Mouse (Mus musculus) kidney, embryonic 14.5 days (tissue): ENCODE data around the gene Gm20604. TPM values are rescaled to one million over a fixed set of nuclear protein-coding genes. Genes with fewer than 3 reads are reported as not detected.
A peak's percentile ranks its signal among the peaks of the same experiment; 100 is the strongest.

Experiments
- ATAC-seq: fragments of 200-750 bp; cut with Nextera tagmentation; 2 replicates; pipeline ENCODE4 v1.8.0; 2017; ENCODE audit warnings: moderate number of reproducible peaks, mild to moderate bottlenecking, moderate TSS enrichment, moderate library complexity; ENCODE audit not compliant: low FRiP score, low TSS enrichment
- H3K27ac ChIP-seq: fragments of 300-500 bp; sonication (generic); 2 replicates; pipeline ENCODE4 v1.5.1; 2014; ENCODE audit warnings: low read depth, mild to moderate bottlenecking, low read length, moderate library complexity, mixed read lengths
- H3K27me3 ChIP-seq: fragments of 300-500 bp; sonication (generic); 2 replicates; pipeline ENCODE4 v1.6.1; 2014; ENCODE audit warnings: mild to moderate bottlenecking, low read length; ENCODE audit not compliant: control insufficient read depth, insufficient read depth
- H3K36me3 ChIP-seq: fragments of 300-500 bp; sonication (generic); 2 replicates; pipeline ENCODE4 v1.6.1; 2014; ENCODE audit warnings: low read length, mixed read lengths; ENCODE audit not compliant: control insufficient read depth, insufficient read depth
- H3K4me1 ChIP-seq: fragments of 300-500 bp; sonication (generic); 2 replicates; pipeline ENCODE4 v1.6.1; 2014; ENCODE audit warnings: low read length, mixed read lengths; ENCODE audit not compliant: control insufficient read depth, insufficient read depth
- H3K4me2 ChIP-seq: fragments of 300-500 bp; sonication (generic); replicated peaks from 2 replicates; pipeline ENCODE4 v1.6.1; 2014; ENCODE audit warnings: low read depth, mild to moderate bottlenecking, low read length
- H3K4me3 ChIP-seq: fragments of 300-500 bp; sonication (generic); 2 replicates; pipeline ENCODE4 v1.5.1; 2014; ENCODE audit warnings: mild to moderate bottlenecking, low read length
- H3K9ac ChIP-seq: fragments of 300-500 bp; sonication (generic); 2 replicates; pipeline ENCODE4 v1.6.1; 2014; ENCODE audit warnings: low read depth, mild to moderate bottlenecking, low read length, moderate library complexity
- H3K9me3 ChIP-seq: fragments of 300-500 bp; sonication (generic); 2 replicates; pipeline ENCODE4 v1.6.1; 2016; ENCODE audit warnings: low read length; ENCODE audit not compliant: control insufficient read depth
- WGBS: fragments of 180-500 bp; shearing (Covaris S2); extraction: QIAGEN DNeasy Blood & Tissue Kit; methylation state at CpG from one replicate; pipeline ENCODE4 v1.1.7; 2014; 5-methylcytosine and 5-hydroxymethylcytosine counted together
- polyA plus RNA-seq: library from polyadenylated mRNA; unstranded; fragments of >200 nt; fragmentation: Nextera tagmentation; extraction: Ambion mirVana; gene quantifications from 2 replicates; pipeline ENCODE4 v1.2.1, GENCODE M21; 2014

The Gm20604 gene
- polyA plus RNA-seq, 1 experiment from 2014 or later, result 25.8 TPM

DNA sequence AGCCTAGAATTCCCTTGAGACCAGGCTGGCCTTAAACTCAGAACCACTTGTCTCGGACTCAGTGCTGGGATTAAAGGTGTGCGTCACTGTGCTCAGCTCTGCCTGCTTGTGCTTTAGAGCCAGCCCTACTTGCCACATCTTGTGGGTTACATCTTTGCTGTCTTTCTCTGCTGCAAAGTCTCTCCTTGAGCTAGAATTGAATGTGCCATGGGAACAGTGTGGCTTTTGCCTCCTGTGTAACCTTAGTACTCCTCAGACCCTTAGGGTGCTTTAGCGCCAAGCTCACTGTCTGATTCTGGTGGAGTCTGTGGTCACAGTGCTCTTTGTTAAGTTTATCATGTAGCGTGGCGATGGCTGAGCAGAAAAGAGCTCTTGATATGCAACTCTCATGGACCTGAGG, 14.2 kb upstream of the Gm20604 start:
- Histone ChIP-seq H3K4me2 (no peak overlapping the region), H3K27me3 (no peaks in the 10 kb centered on the region), H3K27ac (no peak overlapping the region), H3K4me3 (no peak overlapping the region), H3K36me3 (peaks cover 89% of the 10 kb centered on the region), H3K4me1 (no peaks in the 10 kb centered on the region), H3K9ac (no peak overlapping the region), H3K9me3 (no peaks in the 10 kb centered on the region; the same call in 1 of the 2 replicates)
- 97% methylated on average over 5 of the region's 5 CpGs for WGBS
- ATAC-seq, result no peak

DNA sequence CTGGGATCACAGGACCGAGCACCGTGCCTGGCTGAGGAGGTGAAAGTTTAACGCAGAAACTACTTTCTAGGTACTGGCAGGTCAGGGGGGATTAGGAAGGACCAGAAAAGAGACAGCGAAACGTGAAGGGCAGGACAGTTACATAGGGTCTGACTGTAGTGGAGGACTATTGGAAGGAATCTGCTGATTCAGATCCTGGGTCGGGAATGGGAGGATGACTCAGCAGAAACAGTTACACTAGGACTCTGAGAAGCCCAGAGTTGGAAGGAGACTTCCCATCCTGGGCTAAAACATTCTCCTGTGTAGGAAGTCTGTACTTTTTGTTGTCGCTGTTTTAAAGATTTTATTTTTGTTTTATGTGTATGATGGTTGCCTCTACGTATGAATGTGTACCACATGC, 13.1 kb upstream of the Gm20604 start:
- Histone ChIP-seq H3K9me3 (no peaks in the 10 kb centered on the region; the same call in 1 of the 2 replicates), H3K36me3 (peaks cover 91% of the 10 kb centered on the region), H3K27me3 (no peaks in the 10 kb centered on the region), H3K9ac (no peak overlapping the region), H3K4me1 (no peaks in the 10 kb centered on the region), H3K4me3 (no peak overlapping the region), H3K27ac (no peak overlapping the region), H3K4me2 (no peak overlapping the region)
- WGBS, result 96% methylated on average over 8 of the region's 8 CpGs
- ATAC-seq, result no peak

DNA sequence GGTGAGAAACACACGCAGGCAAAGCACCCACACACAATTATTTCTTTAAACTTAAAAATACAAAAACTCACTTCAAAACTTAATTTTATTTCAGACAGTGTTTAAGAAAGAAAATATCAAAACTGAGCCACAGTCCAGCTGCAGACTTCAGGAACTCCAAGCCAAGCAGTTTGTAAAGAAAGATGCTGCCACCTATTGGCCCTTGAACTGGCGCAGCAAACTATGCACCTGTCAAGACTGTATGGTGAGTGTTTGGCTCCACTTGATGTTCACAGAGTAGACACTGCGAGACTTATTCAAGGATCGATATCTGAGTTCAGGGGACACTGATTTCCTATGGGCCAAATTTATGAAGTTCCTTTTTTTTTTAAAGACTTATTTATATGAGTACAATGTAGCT, 10.5 kb upstream of the Gm20604 start:
- H3K9me3 ChIP-seq, result no peaks in the 10 kb centered on the region; the same call in 1 of the 2 replicates
- H3K27ac ChIP-seq, result no peak overlapping the region
- no peak for ATAC-seq
- WGBS, result 96% methylated on average over 4 of the region's 4 CpGs
- no peak overlapping the region for H3K4me2 ChIP-seq
- no peaks in the 10 kb centered on the region for H3K27me3 ChIP-seq
- H3K4me1 ChIP-seq, result no peaks in the 10 kb centered on the region
- peaks cover 86% of the 10 kb centered on the region for H3K36me3 ChIP-seq
- no peak overlapping the region for H3K4me3 ChIP-seq
- no peak overlapping the region for H3K9ac ChIP-seq

GRCm38 (mm10) chr12:102763696-102764095, 5.2 kb upstream of the Gm20604 start:
- Histone ChIP-seq H3K27ac (no peak overlapping the region), H3K9ac (no peak overlapping the region), H3K4me2 (no peak overlapping the region), H3K27me3 (no peaks in the 10 kb centered on the region), H3K4me1 (peaks cover 14% of the 10 kb centered on the region), H3K36me3 (peaks cover 53% of the 10 kb centered on the region), H3K9me3 (no peaks in the 10 kb centered on the region), H3K4me3 (no peak overlapping the region)
- ATAC-seq, result no peak

DNA sequence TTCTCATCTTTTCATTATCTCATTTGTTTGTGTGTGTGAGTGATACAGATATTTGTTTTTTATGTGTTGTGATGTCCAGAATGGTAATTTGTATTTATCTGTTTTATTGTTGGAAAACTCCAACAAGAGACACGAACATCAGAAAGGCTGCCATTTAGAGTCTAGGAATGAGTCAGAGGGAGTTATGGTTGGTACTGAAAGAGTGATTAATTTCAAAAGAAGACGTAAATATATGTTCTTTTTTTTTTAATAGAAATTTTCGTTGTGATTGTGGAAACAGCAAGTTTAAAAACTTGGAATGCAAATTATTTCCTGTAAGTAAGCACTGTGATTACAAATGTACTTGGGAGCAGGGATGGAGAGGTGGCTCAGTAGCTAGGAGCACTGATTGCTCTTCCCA, 3.2 kb upstream of the Gm20604 start:
- no peak for ATAC-seq
- Histone ChIP-seq H3K9ac (no peak overlapping the region), H3K9me3 (no peaks in the 10 kb centered on the region), H3K27me3 (no peaks in the 10 kb centered on the region), H3K4me2 (no peak overlapping the region), H3K4me3 (no peak overlapping the region), H3K27ac (no peak overlapping the region), H3K4me1 (peaks cover 15% of the 10 kb centered on the region), H3K36me3 (peaks cover 34% of the 10 kb centered on the region; the same call in 1 of the 2 replicates)
- 90% methylated on average over 3 of the region's 3 CpGs for WGBS

- Histone ChIP-seq H3K9ac (peak overlapping the region; percentile 65), H3K27ac (peak overlapping the region; percentile 83; the same call in 1 of the 2 replicates), H3K4me1 (peaks cover 18% of the 10 kb centered on the region), H3K27me3 (no peaks in the 10 kb centered on the region), H3K4me3 (peak overlapping the region; percentile 57), H3K36me3 (peaks cover 13% of the 10 kb centered on the region; the same call in 1 of the 2 replicates), H3K4me2 (peak overlapping the region; percentile 89), H3K9me3 (no peaks in the 10 kb centered on the region)
- WGBS, result under 1% methylated on average over 5 of the region's 5 CpGs
- no peak for ATAC-seq
Measured at GRCm38 (mm10) chr12:102758936-102759335, 464 bp upstream of the Gm20604 start.

DNA sequence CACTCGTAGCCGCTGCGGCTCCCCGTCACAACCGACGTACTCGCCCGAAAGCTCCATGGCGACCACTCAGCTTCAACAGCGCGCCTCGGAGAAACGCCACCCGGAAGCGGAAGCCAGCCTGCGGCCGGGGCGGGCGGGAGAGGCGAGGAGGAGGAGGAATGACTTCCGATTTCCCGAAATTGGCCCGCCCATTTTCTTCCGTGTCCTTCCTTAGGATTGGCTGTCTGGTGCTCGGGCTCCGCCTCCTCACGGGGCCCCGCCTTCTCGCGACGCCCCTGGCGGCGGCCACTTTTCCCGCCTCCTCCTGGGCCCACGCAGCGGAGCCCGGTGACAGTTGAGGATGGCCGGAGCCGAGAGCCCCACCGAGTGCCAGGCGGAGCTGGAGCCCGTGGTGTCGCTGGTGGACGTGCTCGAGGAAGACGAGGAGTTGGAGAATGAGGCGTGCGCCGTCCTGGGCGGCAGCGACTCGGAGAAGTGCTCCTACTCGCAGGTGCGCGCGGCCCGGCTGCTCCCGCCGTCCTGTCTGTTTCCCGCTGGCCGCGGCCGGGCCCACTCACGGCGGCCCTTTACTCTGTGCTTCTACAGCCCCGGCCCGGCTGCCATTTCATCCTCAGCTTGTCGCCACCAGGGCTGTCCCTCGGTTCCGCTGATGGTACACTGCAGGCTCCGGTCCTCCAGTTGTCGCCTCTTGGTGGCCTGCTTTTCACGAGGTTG, 626 bp downstream of the Gm20604 start, which contains the start of the genes Gm28051, Gon7 and Ubr7:
Gm28051 (minus strand) TSS at position 77 of the 714 bp plus-strand sequence.
Gon7 (minus strand) TSS at position 115 of the 714 bp plus-strand sequence.
Ubr7 (plus strand) TSS at position 279 of the 714 bp plus-strand sequence.
- ATAC-seq, result peak; percentile 96
- H3K4me2 ChIP-seq, result peak within 1 kb of the TSS; percentile 89
- WGBS, result under 1% methylated on average over 73 of the region's 73 CpGs

DNA sequence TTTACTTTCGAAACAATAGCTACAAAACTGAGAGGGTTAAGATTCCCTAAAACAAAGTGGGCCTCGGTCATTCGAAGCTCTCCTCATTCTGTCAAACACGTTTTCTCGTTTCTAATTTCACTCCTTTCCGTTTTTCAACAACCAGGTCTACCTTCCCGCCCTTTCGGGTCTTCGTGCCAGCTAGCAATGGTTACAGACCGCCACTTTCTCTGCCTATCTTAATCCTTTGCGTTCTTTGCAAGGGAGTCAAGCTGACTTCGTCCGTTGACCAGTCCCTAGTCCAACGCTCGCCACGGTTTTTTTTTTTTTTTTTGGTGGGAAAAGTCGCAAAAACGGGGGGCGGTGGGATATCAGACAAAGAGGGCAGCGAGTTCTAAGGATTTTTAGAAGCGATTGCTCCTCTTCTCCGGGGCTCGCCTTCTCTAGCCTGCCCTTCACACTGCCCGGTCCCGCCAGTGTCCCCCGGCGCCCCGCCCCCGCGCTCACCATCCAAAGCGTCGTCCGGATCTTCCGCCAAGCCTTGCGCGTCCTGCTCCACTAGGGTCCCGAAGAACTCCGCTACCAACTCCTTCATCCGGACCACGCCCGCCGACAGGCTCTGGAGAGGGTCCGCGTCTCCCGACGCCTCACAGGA, 1.3 kb downstream of the Gm20604 start:
- Histone ChIP-seq H3K9me3 (no peaks in the 10 kb centered on the region), H3K27ac (peak overlapping the region; percentile 88), H3K9ac (peak overlapping the region; percentile 76), H3K4me2 (peak overlapping the region; percentile 49), H3K27me3 (no peaks in the 10 kb centered on the region), H3K4me3 (peak overlapping the region; percentile 57), H3K4me1 (peaks cover 18% of the 10 kb centered on the region), H3K36me3 (peaks cover 6% of the 10 kb centered on the region)
- ATAC-seq, result peak; percentile 86
- 2% methylated on average over 46 of the region's 46 CpGs for WGBS

More for the DNA sequence above, 626 bp downstream of the Gm20604 start, which contains the start of the genes Gm28051, Gon7 and Ubr7:
- Histone ChIP-seq H3K36me3 (peaks cover 12% of the 10 kb centered on the region), H3K9ac (peak within 1 kb of the TSS; percentile 76), H3K27me3 (no peaks in the 10 kb centered on the region), H3K4me1 (peaks cover 18% of the 10 kb centered on the region), H3K27ac (peak within 1 kb of the TSS; percentile 88), H3K4me3 (peak within 1 kb of the TSS; percentile 57), H3K9me3 (no peaks in the 10 kb centered on the region)

DNA sequence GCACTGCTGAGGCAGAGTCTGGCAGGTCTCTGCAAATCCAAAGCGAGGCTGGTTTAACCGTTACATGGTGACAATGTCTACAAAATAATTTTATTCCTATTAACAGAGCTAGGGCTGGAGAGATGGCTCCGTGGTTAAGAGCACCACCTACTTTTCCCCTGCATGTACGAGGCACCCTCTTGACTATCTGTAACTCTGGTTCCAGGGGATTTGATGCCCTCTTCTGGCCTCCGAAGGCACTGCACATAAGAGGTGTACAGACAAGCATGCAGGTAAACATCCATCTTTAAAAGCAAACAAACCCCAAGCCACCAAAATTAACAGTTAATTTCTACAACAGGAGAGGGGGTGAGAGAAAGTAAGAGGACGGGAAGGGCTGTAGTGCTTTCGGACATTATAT, 2.2 kb downstream of the Gm20604 start:
- H3K4me1 ChIP-seq, result peaks cover 18% of the 10 kb centered on the region
- H3K9me3 ChIP-seq, result no peaks in the 10 kb centered on the region
- peaks cover 5% of the 10 kb centered on the region for H3K36me3 ChIP-seq
- H3K27ac ChIP-seq, result no peak overlapping the region
- peak overlapping the region; percentile 57 for H3K4me3 ChIP-seq
- peak overlapping the region; percentile 76; the same call in 1 of the 2 replicates for H3K9ac ChIP-seq
- 79% methylated on average over 7 of the region's 7 CpGs for WGBS
- peak overlapping the region; percentile 49 for H3K4me2 ChIP-seq
- no peaks in the 10 kb centered on the region for H3K27me3 ChIP-seq
- ATAC-seq, result no peak
